Mouse (Mus musculus): ENCODE measurements at regions not wholly inside any gene's neighbourhood (a gene's known extent, or its start where the extent isn't known, plus 50 kb on each side); places are given as distances from the start of the nearest gene placed in this dataset.

- Histone ChIP-seq H3K9me3 (replicated peaks) (no peaks in the 10 kb centered on the region), H3K27me3 (peaks cover 39% of the 10 kb centered on the region), H3K9ac (no peak overlapping the region), H3K27ac (no peak overlapping the region), H3K4me2 (no peak overlapping the region), H3K4me1 (peaks cover 69% of the 10 kb centered on the region), H3K36me3 (ENCODE audit: poor library complexity, severe bottlenecking) (no peaks in the 10 kb centered on the region), H3K4me3 (no peak overlapping the region)
- WGBS = 79% methylated on average over 6 of the region's 6 CpGs
- ATAC-seq = no peak
These were observed 60.8 kb downstream of the Rpusd4 start for GRCm38 (mm10) chr9:35328503-35328902.

GRCm38 (mm10) chr9:35330386-35330785 lies 62.7 kb downstream of the Rpusd4 start:
- Histone ChIP-seq H3K4me2 (no peak overlapping the region), H3K27me3 (peaks cover 57% of the 10 kb centered on the region), H3K27ac (peak overlapping the region; percentile 82), H3K4me1 (peaks cover 80% of the 10 kb centered on the region), H3K9me3 (replicated peaks) (no peaks in the 10 kb centered on the region), H3K4me3 (no peak overlapping the region), H3K9ac (no peak overlapping the region), H3K36me3 (ENCODE audit: poor library complexity, severe bottlenecking) (no peaks in the 10 kb centered on the region)
- no peak for ATAC-seq
- 73% methylated on average over 2 of the region's 2 CpGs for WGBS

GRCm38 (mm10) chr9:35331241-35331680 lies 63.6 kb downstream of the Rpusd4 start:
- H3K9me3 ChIP-seq (replicated peaks) = no peaks in the 10 kb centered on the region
- 3% methylated on average over 7 of the region's 7 CpGs for WGBS
- peaks cover 57% of the 10 kb centered on the region for H3K27me3 ChIP-seq
- ATAC-seq = peak; percentile 90
- H3K36me3 ChIP-seq (ENCODE audit: poor library complexity, severe bottlenecking) = no peaks in the 10 kb centered on the region
- no peak overlapping the region for H3K4me2 ChIP-seq
- peaks cover 89% of the 10 kb centered on the region for H3K4me1 ChIP-seq
- peak overlapping the region; percentile 8; the same call in 1 of the 2 replicates for H3K9ac ChIP-seq
- peak overlapping the region; percentile 82 for H3K27ac ChIP-seq
- H3K4me3 ChIP-seq = no peak overlapping the region

GRCm38 (mm10) chr9:35332688-35333630 lies 65.3 kb downstream of the Rpusd4 start:
- Histone ChIP-seq H3K9ac (0 out of 2 replicates have a peak overlapping the region, but pooled peaks have one; percentile 16), H3K4me2 (no peak overlapping the region), H3K4me1 (peaks cover 82% of the 10 kb centered on the region), H3K27ac (0 out of 2 replicates have a peak overlapping the region, but pooled peaks have one; percentile 10), H3K36me3 (ENCODE audit: poor library complexity, severe bottlenecking) (no peaks in the 10 kb centered on the region), H3K4me3 (no peak overlapping the region), H3K27me3 (peaks cover 46% of the 10 kb centered on the region), H3K9me3 (replicated peaks) (no peaks in the 10 kb centered on the region)
- WGBS = 74% methylated on average over 11 of the region's 11 CpGs
- ATAC-seq = no peak

GRCm38 (mm10) chr9:35333631-35334005 lies 66.0 kb downstream of the Rpusd4 start:
- Histone ChIP-seq H3K9ac (0 out of 2 replicates have a peak overlapping the region, but pooled peaks have one; percentile 16), H3K4me2 (no peak overlapping the region), H3K27ac (no peak overlapping the region), H3K27me3 (peaks cover 42% of the 10 kb centered on the region), H3K4me1 (peaks cover 79% of the 10 kb centered on the region), H3K36me3 (ENCODE audit: poor library complexity, severe bottlenecking) (no peaks in the 10 kb centered on the region), H3K9me3 (replicated peaks) (no peaks in the 10 kb centered on the region), H3K4me3 (no peak overlapping the region)
- ATAC-seq = no peak
- WGBS = 73% methylated on average over 8 of the region's 8 CpGs

- ATAC-seq = no peak
- Histone ChIP-seq H3K27ac (peak overlapping the region; percentile 73), H3K9me3 (replicated peaks) (no peaks in the 10 kb centered on the region), H3K4me2 (no peak overlapping the region), H3K4me1 (peaks cover 75% of the 10 kb centered on the region), H3K36me3 (ENCODE audit: poor library complexity, severe bottlenecking) (no peaks in the 10 kb centered on the region), H3K4me3 (no peak overlapping the region), H3K27me3 (peaks cover 43% of the 10 kb centered on the region), H3K9ac (no peak overlapping the region)
- WGBS = 57% methylated on average over 5 of the region's 5 CpGs
These were observed 66.9 kb downstream of the Rpusd4 start for GRCm38 (mm10) chr9:35334536-35334935.

- H3K9ac ChIP-seq = no peak overlapping the region
- H3K27me3 ChIP-seq = peaks cover 44% of the 10 kb centered on the region
- peaks cover 69% of the 10 kb centered on the region for H3K4me1 ChIP-seq
- no peak overlapping the region for H3K4me3 ChIP-seq
- H3K9me3 ChIP-seq (replicated peaks) = no peaks in the 10 kb centered on the region
- WGBS = 70% methylated on average over 3 of the region's 3 CpGs
- no peak for ATAC-seq
- peak overlapping the region; percentile 73 for H3K27ac ChIP-seq
- 0 out of 2 replicates have a peak overlapping the region, but pooled peaks have one; percentile 27 for H3K4me2 ChIP-seq
- H3K36me3 ChIP-seq (ENCODE audit: poor library complexity, severe bottlenecking) = no peaks in the 10 kb centered on the region
These were observed 67.5 kb downstream of the Rpusd4 start for GRCm38 (mm10) chr9:35335181-35335580.

GRCm38 (mm10) chr9:35335888-35336700 lies 68.4 kb downstream of the Rpusd4 start:
- Histone ChIP-seq H3K4me1 (peaks cover 67% of the 10 kb centered on the region), H3K4me2 (peak overlapping the region; percentile 27), H3K9ac (no peak overlapping the region), H3K36me3 (ENCODE audit: poor library complexity, severe bottlenecking) (no peaks in the 10 kb centered on the region), H3K27me3 (peaks cover 45% of the 10 kb centered on the region), H3K27ac (peak overlapping the region; percentile 73), H3K4me3 (no peak overlapping the region), H3K9me3 (replicated peaks) (no peaks in the 10 kb centered on the region)
- peak; percentile 74 for ATAC-seq
- 43% methylated on average over 15 of the region's 15 CpGs for WGBS

- no peak for ATAC-seq
- Histone ChIP-seq H3K4me2 (peak overlapping the region; percentile 27; the same call in 1 of the 2 replicates), H3K36me3 (ENCODE audit: poor library complexity, severe bottlenecking) (no peaks in the 10 kb centered on the region), H3K4me1 (peaks cover 67% of the 10 kb centered on the region), H3K9ac (no peak overlapping the region), H3K27ac (peak overlapping the region; percentile 73), H3K9me3 (replicated peaks) (no peaks in the 10 kb centered on the region), H3K4me3 (no peak overlapping the region), H3K27me3 (peaks cover 47% of the 10 kb centered on the region)
- 71% methylated on average over 5 of the region's 5 CpGs for WGBS
These were observed 69.0 kb downstream of the Rpusd4 start for GRCm38 (mm10) chr9:35336701-35337055.

- Histone ChIP-seq H3K9me3 (replicated peaks) (no peaks in the 10 kb centered on the region), H3K9ac (no peak overlapping the region), H3K4me1 (peaks cover 62% of the 10 kb centered on the region), H3K4me2 (no peak overlapping the region), H3K36me3 (ENCODE audit: poor library complexity, severe bottlenecking) (no peaks in the 10 kb centered on the region), H3K27ac (no peak overlapping the region), H3K4me3 (no peak overlapping the region), H3K27me3 (peaks cover 37% of the 10 kb centered on the region)
- 86% methylated on average over 5 of the region's 5 CpGs for WGBS
- ATAC-seq = no peak
These were observed 71.2 kb downstream of the Rpusd4 start for GRCm38 (mm10) chr9:35338858-35339257.

GRCm38 (mm10) chr9:35339492-35340262 lies 72.0 kb downstream of the Rpusd4 start:
- WGBS = 87% methylated on average over 10 of the region's 10 CpGs
- no peak overlapping the region for H3K4me2 ChIP-seq
- no peaks in the 10 kb centered on the region for H3K36me3 ChIP-seq (ENCODE audit: poor library complexity, severe bottlenecking)
- peaks cover 61% of the 10 kb centered on the region for H3K4me1 ChIP-seq
- no peaks in the 10 kb centered on the region for H3K9me3 ChIP-seq (replicated peaks)
- no peak overlapping the region for H3K9ac ChIP-seq
- H3K27ac ChIP-seq = no peak overlapping the region
- H3K4me3 ChIP-seq = no peak overlapping the region
- no peak for ATAC-seq
- peaks cover 33% of the 10 kb centered on the region for H3K27me3 ChIP-seq

Measured in forebrain, embryonic 13.5 days (tissue).